Comparison of ENCODE assay signal across 19 mouse cellular contexts in genomic region chr12:37507826-37508225, GRCm38 (mm10).
"Had no signal": no experiment of that assay in that cellular context is flagged by ENCODE, and none has a peak within 500 bp of the region (broad histone marks: within the 10 kb centered on the region; RNA-seq: fewer than 3 reads in every experiment).

No protein-coding gene starts in this region.

- H3K9me3 ChIP-seq: lung, embryonic 15.5 days; midbrain, embryonic 10.5 days; midbrain, embryonic 12.5 days; neural tube, embryonic 13.5 days; neural tube, embryonic 15.5 days had no signal

- H3K27me3 ChIP-seq: lung, embryonic 15.5 days; midbrain, embryonic 12.5 days; neural tube, embryonic 13.5 days; neural tube, embryonic 15.5 days had no signal

- H3K36me3 ChIP-seq: lung, embryonic 15.5 days; midbrain, embryonic 10.5 days; midbrain, embryonic 12.5 days; neural tube, embryonic 13.5 days; neural tube, embryonic 15.5 days had no signal

- H3K4me3 ChIP-seq: lung, embryonic 15.5 days; midbrain, embryonic 10.5 days; midbrain, embryonic 12.5 days; myocyte; neural tube, embryonic 13.5 days; neural tube, embryonic 15.5 days had no signal

- H3K4me2 ChIP-seq: lung, embryonic 15.5 days; midbrain, embryonic 12.5 days; neural tube, embryonic 13.5 days; neural tube, embryonic 15.5 days had no signal

- H3K9ac ChIP-seq: liver, postnatal 0 days; lung, embryonic 15.5 days; midbrain, embryonic 12.5 days; neural tube, embryonic 13.5 days; neural tube, embryonic 15.5 days had no signal

- DNase-seq: liver, postnatal 0 days; lung, adult 2 months; lung, postnatal 10 days; lung, postnatal 4 days; midbrain, embryonic 14.5 days; right cerebral cortex, adult 18-20 months; right cerebral cortex, postnatal 25 days; right cerebral cortex, postnatal 4 days; spleen, adult 18-20 months; thymus, adult 18-20 months; thymus, postnatal 14 days; thymus, postnatal 36 days had no signal

- ATAC-seq: liver, postnatal 0 days; midbrain, embryonic 16.5 days had no signal

- H3K4me1 ChIP-seq: lung, embryonic 15.5 days; midbrain, embryonic 10.5 days; midbrain, embryonic 12.5 days; neural tube, embryonic 13.5 days; neural tube, embryonic 15.5 days had no signal

- H3K27ac ChIP-seq: lung, embryonic 15.5 days; midbrain, embryonic 10.5 days; midbrain, embryonic 12.5 days; neural tube, embryonic 13.5 days; neural tube, embryonic 15.5 days had no signal
